Mouse (Mus musculus) lung, postnatal 0 days (tissue): ENCODE data around the gene Isoc2b. TPM values are rescaled to one million over a fixed set of nuclear protein-coding genes. Genes with fewer than 3 reads are reported as not detected.

Experiments
- ATAC-seq: fragments of 200-750 bp; cut with Nextera tagmentation; 2 replicates; pipeline ENCODE4 v1.8.0; 2017; ENCODE audit warnings: moderate library complexity
- DNase-seq: peaks from one replicate; pipeline ENCODE4 v3.0.0-alpha.2; 2016; ENCODE audit warnings: low spot score
- H3K27ac ChIP-seq: fragments of 300-500 bp; sonication (generic); 2 replicates; pipeline ENCODE4 v1.5.1; 2014; ENCODE audit warnings: antibody characterized with exemption, mild to moderate bottlenecking, low read length, mixed read lengths
- H3K27me3 ChIP-seq: fragments of 300-500 bp; sonication (generic); replicated peaks from 2 replicates; pipeline ENCODE4 v1.6.1; 2014; ENCODE audit warnings: low read length, mixed read lengths; ENCODE audit not compliant: insufficient read depth
- H3K36me3 ChIP-seq: fragments of 300-500 bp; sonication (generic); 2 replicates; pipeline ENCODE4 v1.6.1; 2014; ENCODE audit warnings: low read length, mixed read lengths; ENCODE audit not compliant: insufficient read depth
- H3K4me1 ChIP-seq: fragments of 300-500 bp; sonication (generic); 2 replicates; pipeline ENCODE4 v1.6.1; 2014; ENCODE audit warnings: antibody characterized with exemption, low read depth, low read length, mixed read lengths; ENCODE audit not compliant: insufficient read depth
- H3K4me2 ChIP-seq: fragments of 300-500 bp; sonication (generic); replicated peaks from 2 replicates; pipeline ENCODE4 v1.6.1; 2014; ENCODE audit warnings: low read depth, mild to moderate bottlenecking, low read length, moderate library complexity, mixed read lengths
- H3K4me3 ChIP-seq: fragments of 300-500 bp; sonication (generic); 2 replicates; pipeline ENCODE4 v1.5.1; 2014; ENCODE audit warnings: low read depth, low read length
- H3K9ac ChIP-seq: fragments of 300-500 bp; sonication (generic); replicated peaks from 2 replicates; pipeline ENCODE4 v1.6.1; 2014; ENCODE audit warnings: low read depth, mild to moderate bottlenecking
- H3K9me3 ChIP-seq: fragments of 300-500 bp; sonication (generic); 2 replicates; pipeline ENCODE4 v1.6.1; 2016; ENCODE audit warnings: low read length, mixed read lengths
- CTCF ChIP-seq: IDR thresholded peaks from 2 replicates; pipeline ENCODE4 v1.5.1; 2016; ENCODE audit warnings: antibody characterized with exemption, mild to moderate bottlenecking
- EP300 ChIP-seq: IDR thresholded peaks from 2 replicates; pipeline ENCODE4 v1.6.1; 2016; ENCODE audit warnings: antibody characterized with exemption, mild to moderate bottlenecking, control low read depth
- WGBS: fragments of 180-500 bp; shearing (Covaris S2); extraction: QIAGEN DNeasy Blood & Tissue Kit; methylation state at CpG from one replicate; pipeline ENCODE4 v1.1.7; 2014; 5-methylcytosine and 5-hydroxymethylcytosine counted together
- polyA plus RNA-seq: library from polyadenylated mRNA; unstranded; fragments of >200 nt; fragmentation: Nextera tagmentation; extraction: Ambion mirVana; gene quantifications from 2 replicates; pipeline ENCODE4 v1.2.1, GENCODE M21; 2015

The Isoc2b gene
- polyA plus RNA-seq, 1 experiment from 2014 or later = 12.7 TPM

DNA sequence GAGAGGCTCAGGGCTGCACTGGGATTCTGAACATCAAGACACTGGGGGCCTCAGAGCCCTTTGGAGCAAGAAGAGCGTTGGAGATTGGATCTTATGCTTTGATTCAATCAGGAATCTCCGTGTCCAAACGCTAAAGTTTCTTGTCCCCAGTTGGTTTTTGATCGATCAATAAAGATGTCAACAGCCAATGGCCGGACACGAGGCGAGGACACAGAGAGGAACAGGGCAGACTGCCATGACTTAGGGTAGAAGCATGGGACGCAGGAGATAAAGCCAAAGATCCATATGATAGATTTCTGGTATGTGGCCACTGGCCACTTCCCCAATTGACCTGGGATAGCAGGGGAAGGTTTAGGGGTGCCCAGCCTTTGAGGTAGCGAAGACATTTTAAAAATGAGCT lies 13.6 kb downstream of the Isoc2b start:
- H3K27ac ChIP-seq = no peak overlapping the region
- no peak overlapping the region for H3K9ac ChIP-seq
- no peaks in the 10 kb centered on the region for H3K27me3 ChIP-seq
- ATAC-seq (no peak), DNase-seq (no peak)
- no peaks in the 10 kb centered on the region for H3K36me3 ChIP-seq
- no peak overlapping the region for H3K4me3 ChIP-seq
- H3K9me3 ChIP-seq = no peaks in the 10 kb centered on the region
- no peaks in the 10 kb centered on the region for H3K4me1 ChIP-seq
- 85% methylated on average over 9 of the region's 9 CpGs for WGBS
- TF ChIP-seq CTCF (no peak), EP300 (no peak)
- H3K4me2 ChIP-seq = no peak overlapping the region

DNA sequence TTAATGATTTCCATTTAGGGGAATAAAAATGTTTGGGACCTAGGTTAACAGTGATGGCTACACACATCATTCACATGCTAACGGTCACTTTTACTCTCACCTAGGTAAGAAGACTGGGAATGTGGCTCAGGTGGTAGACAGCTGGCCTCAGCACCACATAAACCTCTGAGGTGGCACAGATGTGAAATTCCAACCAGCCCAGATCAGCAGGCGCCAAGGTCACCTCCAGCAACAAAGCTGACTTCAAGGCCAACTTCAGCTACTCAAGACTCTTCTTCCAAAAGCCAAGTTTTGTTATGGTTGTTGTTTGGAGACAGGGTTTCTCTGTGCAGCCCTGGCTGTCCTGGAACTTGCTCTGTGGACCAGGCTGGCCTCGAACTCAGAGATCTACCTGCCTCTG lies 16.4 kb downstream of the Isoc2b start:
- Histone ChIP-seq H3K27ac (no peak overlapping the region), H3K36me3 (no peaks in the 10 kb centered on the region), H3K9ac (no peak overlapping the region), H3K4me2 (no peak overlapping the region), H3K9me3 (no peaks in the 10 kb centered on the region), H3K4me3 (no peak overlapping the region), H3K27me3 (no peaks in the 10 kb centered on the region), H3K4me1 (no peaks in the 10 kb centered on the region)
- 67% methylated on average over 3 of the region's 3 CpGs for WGBS
- DNase-seq (no peak), ATAC-seq (no peak)
- no peak for TF ChIP-seq CTCF
- TF ChIP-seq EP300 = no peak

DNA sequence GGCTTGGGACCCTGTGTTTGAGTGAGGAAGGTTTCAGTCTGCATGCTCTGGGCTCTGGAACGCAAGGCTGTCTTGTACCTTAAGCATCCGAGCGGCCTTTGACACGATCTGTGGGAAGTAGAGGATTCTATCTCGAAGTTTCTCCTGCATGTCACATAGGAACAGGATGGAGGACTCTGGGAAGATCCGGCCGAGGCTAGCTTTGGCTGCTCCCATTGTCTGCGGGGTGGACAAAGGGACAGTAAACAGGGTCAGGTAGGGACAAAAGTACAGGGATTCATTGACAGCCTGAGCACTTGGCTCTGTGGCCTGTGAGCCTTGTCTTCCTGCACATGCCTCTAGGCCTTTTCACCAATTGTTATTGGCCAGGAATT lies 18.8 kb downstream of the Isoc2b start:
- H3K4me2 ChIP-seq = no peak overlapping the region
- no peak for TF ChIP-seq EP300
- no peak for TF ChIP-seq CTCF
- no peaks in the 10 kb centered on the region for H3K36me3 ChIP-seq
- ATAC-seq = no peak
- H3K27me3 ChIP-seq = no peaks in the 10 kb centered on the region
- H3K27ac ChIP-seq = no peak overlapping the region
- H3K9ac ChIP-seq = no peak overlapping the region
- H3K4me1 ChIP-seq = no peaks in the 10 kb centered on the region
- H3K9me3 ChIP-seq = no peaks in the 10 kb centered on the region
- 69% methylated on average over 8 of the region's 8 CpGs for WGBS
- no peak for DNase-seq
- no peak overlapping the region for H3K4me3 ChIP-seq

DNA sequence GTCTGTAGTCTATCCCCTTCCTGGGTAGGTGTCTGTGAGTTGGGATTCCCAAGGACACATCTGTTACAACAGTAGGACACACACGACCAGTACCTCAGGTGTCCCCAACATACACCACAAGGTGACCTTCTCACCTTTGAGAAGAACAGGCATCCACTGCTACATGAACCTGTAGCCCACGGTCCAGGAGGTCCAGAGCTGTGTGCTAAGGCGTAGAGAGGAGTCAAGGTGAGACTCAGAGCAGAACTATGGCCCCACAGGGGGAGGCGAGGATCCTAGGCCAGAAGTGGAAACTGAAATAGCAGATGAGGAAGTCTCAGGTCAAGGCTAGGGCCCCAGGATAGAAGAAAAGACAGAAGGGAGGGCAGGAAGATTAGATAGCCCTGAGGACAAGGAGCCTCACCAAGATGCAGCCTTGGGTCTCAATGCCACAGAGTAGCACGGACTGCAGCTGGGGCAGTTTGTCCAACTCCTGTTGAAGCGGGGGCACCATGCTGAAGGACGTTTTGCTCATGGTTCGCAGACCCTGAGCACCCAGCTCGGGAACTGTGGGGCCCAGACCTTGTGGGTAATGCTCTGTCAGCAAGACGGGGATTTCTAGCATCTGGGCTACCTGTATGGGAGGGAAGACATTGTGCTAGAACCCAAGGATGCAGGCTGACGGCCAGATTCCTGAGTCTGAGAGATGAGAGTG lies 19.3 kb downstream of the Isoc2b start:
- Histone ChIP-seq H3K36me3 (no peaks in the 10 kb centered on the region), H3K27me3 (0 out of 2 replicates have a peak, but pooled peaks cover under 1% of the 10 kb centered on the region), H3K4me2 (no peak overlapping the region), H3K9ac (no peak overlapping the region), H3K4me3 (no peak overlapping the region), H3K27ac (no peak overlapping the region), H3K9me3 (no peaks in the 10 kb centered on the region), H3K4me1 (no peaks in the 10 kb centered on the region)
- DNase-seq (no peak), ATAC-seq (no peak)
- 73% methylated on average over 11 of the region's 11 CpGs for WGBS
- TF ChIP-seq CTCF (no peak), EP300 (no peak)

DNA sequence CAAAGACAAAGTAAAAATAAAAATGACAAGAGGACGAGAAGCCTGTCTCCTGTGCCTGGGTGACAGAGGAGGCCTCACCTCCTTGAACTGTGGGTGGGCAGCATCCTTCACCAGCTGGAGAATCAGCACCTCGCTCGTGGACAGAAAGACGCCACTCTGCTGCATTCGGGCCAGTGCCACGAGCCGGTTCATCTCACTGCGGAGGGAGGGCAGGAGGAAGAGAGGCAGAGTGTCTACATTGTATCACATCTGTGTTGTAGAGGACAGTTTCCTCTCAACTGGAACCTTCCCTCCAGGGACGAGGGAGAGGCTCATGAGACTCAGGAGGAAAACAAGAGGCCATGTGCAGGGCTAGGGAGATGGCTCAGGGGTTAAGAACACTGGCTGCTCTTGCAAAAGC lies 20.7 kb downstream of the Isoc2b start:
- TF ChIP-seq EP300 = no peak
- TF ChIP-seq CTCF = no peak
- no peak overlapping the region for H3K9ac ChIP-seq
- ATAC-seq = no peak
- H3K4me2 ChIP-seq = no peak overlapping the region
- no peak for DNase-seq
- H3K36me3 ChIP-seq = no peaks in the 10 kb centered on the region
- H3K4me3 ChIP-seq = no peak overlapping the region
- H3K9me3 ChIP-seq = no peaks in the 10 kb centered on the region
- peaks cover 8% of the 10 kb centered on the region for H3K27me3 ChIP-seq
- 0 out of 2 replicates have a peak, but pooled peaks cover 2% of the 10 kb centered on the region for H3K4me1 ChIP-seq
- WGBS = 51% methylated on average over 9 of the region's 9 CpGs
- H3K27ac ChIP-seq = no peak overlapping the region

DNA sequence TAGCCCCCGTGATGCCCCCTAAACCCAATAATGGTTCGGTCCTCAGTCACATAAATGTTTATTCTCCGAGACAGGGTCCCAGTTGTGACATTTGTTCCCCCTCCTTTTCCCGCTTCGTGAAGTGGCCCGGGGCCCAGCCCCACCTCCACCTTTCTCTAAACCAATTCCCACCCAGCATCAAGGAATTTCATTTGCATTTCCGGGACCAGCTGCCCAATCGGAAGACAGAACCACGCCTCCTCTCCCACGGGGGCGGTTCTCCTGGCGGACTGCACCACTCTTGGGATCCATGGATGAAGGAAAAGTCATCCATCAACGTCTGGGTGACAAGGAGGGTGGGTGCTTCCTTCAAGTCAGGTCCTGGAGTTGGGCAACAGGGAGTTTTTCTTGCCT lies 25.1 kb downstream of the Isoc2b start:
- H3K27ac ChIP-seq = no peak overlapping the region
- no peak overlapping the region for H3K9ac ChIP-seq
- no peaks in the 10 kb centered on the region for H3K36me3 ChIP-seq
- H3K27me3 ChIP-seq = peaks cover 16% of the 10 kb centered on the region
- peak overlapping the region; percentile 21 for H3K4me3 ChIP-seq
- under 1% methylated on average over 13 of the region's 13 CpGs for WGBS
- TF ChIP-seq CTCF (no peak), EP300 (no peak)
- DNase-seq (peak; percentile 89), ATAC-seq (peak; percentile 89)
- H3K4me1 ChIP-seq = 0 out of 2 replicates have a peak, but pooled peaks cover 2% of the 10 kb centered on the region
- H3K4me2 ChIP-seq = peak overlapping the region; percentile 58
- H3K9me3 ChIP-seq = no peaks in the 10 kb centered on the region
